Mouse (Mus musculus) megakaryocyte, embryonic 14.5 days (primary cell): ENCODE measurements around the gene L3mbtl3.

Experiments used
- FLI1 ChIP-seq: IDR thresholded peaks from 2 replicates; pipeline ENCODE4 v1.6.1; 2012; ENCODE audit warnings: low read length, inconsistent platforms, mixed read lengths
- GATA1 ChIP-seq: IDR thresholded peaks from 3 replicates; pipeline ENCODE4 v1.6.1; 2012; ENCODE audit warnings: mixed read lengths, low read length, inconsistent platforms, borderline replicate concordance

GRCm38 (mm10) chr10:26302336-26302735 lies 73.4 kb downstream of the L3mbtl3 start:
- TF ChIP-seq GATA1 (no peak), FLI1 (no peak)
